19 mouse cellular contexts compared by ENCODE assay signal in the genomic region with DNA sequence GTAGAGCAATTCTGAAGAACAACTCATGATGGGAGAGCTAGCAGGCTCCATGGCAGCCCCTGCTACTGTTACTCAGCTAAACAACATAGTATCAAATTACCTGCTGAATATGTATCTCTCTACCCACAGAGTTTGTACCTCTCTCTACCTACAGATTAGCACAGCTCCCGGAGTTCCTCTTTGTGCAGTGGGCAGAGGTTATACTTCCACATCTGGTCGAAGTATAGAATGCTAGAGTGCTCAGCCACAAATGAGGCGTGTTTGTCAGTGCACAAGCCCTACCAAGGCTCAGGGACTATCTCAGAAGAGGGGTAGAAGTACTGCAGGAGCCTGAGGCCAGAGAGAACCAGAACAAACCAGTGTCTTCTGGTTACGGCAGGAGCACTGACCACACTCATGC.
A peak's percentile ranks its signal among the peaks of the same experiment; 100 is the strongest.
DNase-seq lines count a peak whose midpoint lies in the region; ATAC-seq lines count a peak whose summit lies in the region.
"Had no signal": no experiment of that assay in that cellular context is flagged by ENCODE, and none has a peak within 500 bp of the region (broad histone marks: within the 10 kb centered on the region; RNA-seq: fewer than 3 reads in every experiment).

No protein-coding gene starts in this region.

- peak; percentile 54 for DNase-seq in heart, adult 11 months
- no peak for DNase-seq in heart, postnatal 4 days
- peak; percentile 15 to 18 for DNase-seq in spleen, postnatal 36 days (ENCODE audit: low spot score in 2 of 2)
- DNase-seq in spleen, postnatal 4 days (ENCODE audit: low spot score in 2 of 2) = no peak
- DNase-seq in cerebellum, postnatal 25 days = no peak
- DNase-seq in right cerebral cortex, adult 2 months (ENCODE audit: low spot score in 2 of 2) = no peak
- DNase-seq: adrenal gland, adult 8-10 months; adrenal gland, postnatal 25 days; B cell, adult 2 months; cerebellum, adult 11-12 months; cerebellum, adult 8-10 months; cerebellum, postnatal 10 days; gastrocnemius, postnatal 25 days had no signal

- peak; percentile 22; the same call in 1 of the 2 replicates for ATAC-seq in granulocyte monocyte progenitor cell, adult 5-6 weeks (replicated peaks; ENCODE audit: poor library complexity, severe bottlenecking)
- ATAC-seq: activated CD4-positive, CD25-positive, alpha-beta regulatory T cell, adult 4 months; forebrain, embryonic 15.5 days; hindbrain, postnatal 0 days; inflammation-experienced regulatory T-cells, adult 6 months; intestine, embryonic 16.5 days had no signal

Comparison
In these comparisons a context has a peak if more than half of its experiments do, and no peak if none do; other contexts are left out.
1. DNase-seq: peak in heart, adult 11 months (single experiment) and spleen, postnatal 36 days (2 of 2); none in heart, postnatal 4 days (single experiment), spleen, postnatal 4 days (0 of 2), cerebellum, postnatal 25 days (0 of 2) and right cerebral cortex, adult 2 months (0 of 2).